In genomic region chr7:16296766-16297390, GRCm38 (mm10) we compare ENCODE assay signal across 7 mouse cellular contexts. TPM values are rescaled to one million over a fixed set of nuclear protein-coding genes. Genes with fewer than 3 reads are reported as not detected.
A peak's percentile ranks its signal among the peaks of the same experiment; 100 is the strongest.
DNase-seq lines count a peak whose midpoint lies in the region; ATAC-seq and TF ChIP-seq lines count a peak whose summit lies in the region.

No protein-coding gene starts in this region.

- intact Hi-C loops in left cerebral cortex, postnatal 36 days (cut with DNase I), result loop anchor here (10.0 kb wide), 1 partner anchor 158 kb away; the partner anchor contains the start of gene Tmem160

- ATAC-seq in inflammation-experienced regulatory T-cells, adult 6 months, result peak; percentile 63

- no peaks in the 10 kb centered on the region for H3K9me3 ChIP-seq in midbrain, embryonic 10.5 days (replicated peaks)

- peak; percentile 47 for DNase-seq in adipocyte (ENCODE audit: low spot score)
- peak; percentile 89 for DNase-seq in gastrocnemius, postnatal 10 days
- peak; percentile 66 to 75 for DNase-seq in left cerebral cortex, postnatal 36 days (ENCODE audit: low spot score in 2 of 2)
- DNase-seq in midbrain, embryonic 10.5 days (ENCODE audit: low spot score), result peak; percentile 82
- peak; percentile 63 to 71 for DNase-seq in right cerebral cortex, postnatal 36 days (ENCODE audit: low spot score in 2 of 2)

- peaks cover 7% of the 10 kb centered on the region for H3K4me1 ChIP-seq in cortical plate, adult 2 months (ENCODE audit: control insufficient read depth, insufficient read depth, low read length)
- peaks cover 48% of the 10 kb centered on the region for H3K4me1 ChIP-seq in midbrain, embryonic 10.5 days

- H3K27me3 ChIP-seq in midbrain, embryonic 10.5 days (ENCODE audit: low read depth, poor library complexity, severe bottlenecking), result peaks cover 18% of the 10 kb centered on the region

- H3K27ac ChIP-seq in cortical plate, adult 2 months (ENCODE audit: insufficient read depth, low read length), result peak overlapping the region; percentile 91; the same call in 1 of the 2 replicates
- H3K27ac ChIP-seq in midbrain, embryonic 10.5 days (replicated peaks), result peak overlapping the region; percentile 73

- peak overlapping the region; percentile 3; the same call in 1 of the 2 replicates for H3K4me3 ChIP-seq in cortical plate, adult 2 months (ENCODE audit: insufficient read depth, low read length)
- H3K4me3 ChIP-seq in midbrain, embryonic 10.5 days, result peak overlapping the region; percentile 58

- no peak for TF ChIP-seq CTCF in cortical plate, adult 2 months (IDR thresholded peaks at IDR 0.05; ENCODE audit: extremely low read depth, insufficient read depth, low read length)

- H3K36me3 ChIP-seq in midbrain, embryonic 10.5 days, result no peaks in the 10 kb centered on the region

- no peak for TF ChIP-seq POLR2A in cortical plate, adult 2 months (IDR thresholded peaks at IDR 0.05; ENCODE audit: extremely low read depth, insufficient read depth, low read length)

- 1% methylated on average over 22 of the region's 22 CpGs for WGBS in midbrain, embryonic 10.5 days

RNA-seq across cellular contexts. Expression of gene Ccdc9, which starts 10.3 kb away (rescaled TPM):
- 68.9 and 79.1 TPM in 2 replicates for polyA plus RNA-seq in cortical plate, adult 2 months (2012; rRNA removed)
- total RNA-seq in gastrocnemius, postnatal 10 days (2021), result 10 to 100 TPM; 34.0 to 47.6 TPM
- 10 to 100 TPM; 10.6 to 16.3 (median 11.5) TPM for polyA plus RNA-seq in inflammation-experienced regulatory T-cells, adult 6 months (2017; shearing (Covaris generic))
- 10 to 100 TPM; 75.4 to 87.2 TPM for total RNA-seq in left cerebral cortex, postnatal 36 days (2021)
- polyA plus RNA-seq in midbrain, embryonic 10.5 days (2016; fragmentation: Nextera tagmentation; extraction: Ambion mirVana), result 24.6 and 34.1 TPM in 2 replicates

RNA-seq across cellular contexts. Expression of gene Bbc3, which starts 11.3 kb away (rescaled TPM):
- 8.1 and 11.2 TPM in 2 replicates for polyA plus RNA-seq in cortical plate, adult 2 months (2012; rRNA removed)
- 1 to 10 TPM; 4.6 to 6.1 TPM for total RNA-seq in gastrocnemius, postnatal 10 days (2021)
- polyA plus RNA-seq in inflammation-experienced regulatory T-cells, adult 6 months (2017; shearing (Covaris generic)), result 1 to 10 TPM in 2 of 3 experiments, under 1 TPM in 1; 0.42 to 1.5 (median 1.2) TPM
- 10 to 100 TPM; 11.9 to 14.6 TPM for total RNA-seq in left cerebral cortex, postnatal 36 days (2021)
- 14.4 and 17.1 TPM in 2 replicates for polyA plus RNA-seq in midbrain, embryonic 10.5 days (2016; fragmentation: Nextera tagmentation; extraction: Ambion mirVana)

RNA-seq across cellular contexts. Expression of gene Inafm1, which starts 23.5 kb away (rescaled TPM):
- polyA plus RNA-seq in cortical plate, adult 2 months (2012; rRNA removed), result 49.8 and 53.2 TPM in 2 replicates
- 10 to 100 TPM; 11.0 to 11.7 TPM for total RNA-seq in gastrocnemius, postnatal 10 days (2021)
- 1 to 10 TPM in 2 of 3 experiments, under 1 TPM in 1; 0.96 to 2.4 (median 2.3) TPM for polyA plus RNA-seq in inflammation-experienced regulatory T-cells, adult 6 months (2017; shearing (Covaris generic))
- total RNA-seq in left cerebral cortex, postnatal 36 days (2021), result 10 to 100 TPM; 32.1 to 33.5 TPM
- 6.3 and 10.0 TPM in 2 replicates for polyA plus RNA-seq in midbrain, embryonic 10.5 days (2016; fragmentation: Nextera tagmentation; extraction: Ambion mirVana)

RNA-seq across cellular contexts. Expression of gene C5ar1, which starts 37.5 kb away (rescaled TPM):
- polyA plus RNA-seq in cortical plate, adult 2 months (2012; rRNA removed), result 1.5 and 2.0 TPM in 2 replicates
- total RNA-seq in gastrocnemius, postnatal 10 days (2021), result 1 to 10 TPM; 3.2 to 3.3 TPM
- polyA plus RNA-seq in inflammation-experienced regulatory T-cells, adult 6 months (2017; shearing (Covaris generic)), result under 1 TPM in 1 of 3 experiments, not detected in 2; 0.21 TPM
- total RNA-seq in left cerebral cortex, postnatal 36 days (2021), result 1 to 10 TPM in 1 of 2 experiments, under 1 TPM in 1; 0.54 to 2.5 TPM
- polyA plus RNA-seq in midbrain, embryonic 10.5 days (2016; fragmentation: Nextera tagmentation; extraction: Ambion mirVana), result 0.86 and 1.4 TPM in 2 replicates

RNA-seq across cellular contexts. Expression of gene C5ar2, which starts 52.9 kb away (rescaled TPM):
- polyA plus RNA-seq in cortical plate, adult 2 months (2012; rRNA removed), result 0.48 and 0.57 TPM in 2 replicates
- total RNA-seq in gastrocnemius, postnatal 10 days (2021), result under 1 TPM; 0.16 to 0.41 TPM
- under 1 TPM in 1 of 3 experiments, not detected in 2; 0.23 TPM for polyA plus RNA-seq in inflammation-experienced regulatory T-cells, adult 6 months (2017; shearing (Covaris generic))
- total RNA-seq in left cerebral cortex, postnatal 36 days (2021), result under 1 TPM; 0.61 to 0.74 TPM
- 0.04 and 0.10 TPM in 2 replicates for polyA plus RNA-seq in midbrain, embryonic 10.5 days (2016; fragmentation: Nextera tagmentation; extraction: Ambion mirVana)

Comparison
In these comparisons a context has a peak if more than half of its experiments do, and no peak if none do; other contexts are left out.
1. Peak in every context shown above with its lines: DNase-seq, ATAC-seq, H3K4me3 ChIP-seq and H3K27ac ChIP-seq.